Mouse (Mus musculus): ENCODE measurements at regions not wholly inside any gene's neighbourhood (a gene's known extent, or its start where the extent isn't known, plus 50 kb on each side); places are given as distances from the start of the nearest gene placed in this dataset.

DNA sequence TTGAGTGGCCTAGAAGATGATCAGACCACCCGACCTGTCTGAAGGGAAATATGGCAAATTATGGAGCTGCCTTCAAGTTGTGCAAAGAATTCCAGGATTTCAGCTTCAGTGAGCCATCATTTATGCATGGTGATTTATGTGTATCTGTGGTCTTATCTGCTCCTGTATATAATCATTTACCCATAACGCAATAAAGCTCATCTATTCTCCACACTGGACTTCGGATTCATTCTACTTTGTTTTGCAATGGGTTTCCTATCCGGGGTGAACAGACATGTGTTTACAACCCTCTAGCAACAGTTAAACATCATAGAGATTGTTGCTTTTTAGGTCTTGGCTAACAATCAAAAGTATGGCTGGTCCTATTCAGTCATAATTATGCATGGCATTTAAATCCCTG, 145.1 kb downstream of the Pcdh10 start:
- no peak for DNase-seq

DNA sequence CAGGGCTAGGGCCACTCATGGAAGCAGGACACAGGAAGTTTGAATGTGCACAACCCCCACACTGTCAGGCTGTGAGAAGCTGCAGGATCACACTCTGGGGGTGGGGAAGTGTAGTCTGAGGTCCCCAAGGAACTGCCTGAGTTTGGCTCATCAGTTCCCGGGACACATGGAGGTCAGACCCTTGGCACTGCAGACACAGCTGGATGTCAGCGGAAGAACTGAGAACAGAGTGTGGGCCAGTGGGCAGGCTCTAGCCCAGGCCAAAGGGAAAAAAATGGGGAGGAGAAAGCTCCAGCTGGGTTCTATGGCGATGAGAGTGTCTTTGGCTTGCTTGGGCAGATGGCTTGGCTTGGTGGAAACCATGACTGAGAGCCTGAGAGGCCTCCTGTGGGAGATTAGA, 168.9 kb downstream of the Pcdh10 start:
- no peak for DNase-seq

DNA sequence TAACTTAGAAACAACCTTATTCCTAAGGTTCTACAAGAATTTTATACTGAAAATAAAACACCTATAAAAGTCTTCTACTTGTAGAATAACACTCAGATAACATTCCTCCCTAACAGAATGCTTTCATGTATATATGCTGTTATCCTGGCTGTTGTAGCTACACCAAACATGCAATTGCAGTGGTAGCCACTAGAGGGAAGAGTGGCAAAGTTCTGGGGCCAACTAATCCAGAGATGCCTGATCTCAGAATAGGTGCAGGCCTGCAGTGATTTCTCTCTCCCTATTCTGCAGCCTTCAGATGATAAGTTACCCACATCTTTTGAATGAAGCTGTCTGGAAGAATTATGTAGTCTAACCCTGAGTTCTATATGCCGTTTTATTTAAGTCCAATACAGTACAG, 177.5 kb downstream of the Pcdh10 start:
- DNase-seq, result peak; percentile 53

DNA sequence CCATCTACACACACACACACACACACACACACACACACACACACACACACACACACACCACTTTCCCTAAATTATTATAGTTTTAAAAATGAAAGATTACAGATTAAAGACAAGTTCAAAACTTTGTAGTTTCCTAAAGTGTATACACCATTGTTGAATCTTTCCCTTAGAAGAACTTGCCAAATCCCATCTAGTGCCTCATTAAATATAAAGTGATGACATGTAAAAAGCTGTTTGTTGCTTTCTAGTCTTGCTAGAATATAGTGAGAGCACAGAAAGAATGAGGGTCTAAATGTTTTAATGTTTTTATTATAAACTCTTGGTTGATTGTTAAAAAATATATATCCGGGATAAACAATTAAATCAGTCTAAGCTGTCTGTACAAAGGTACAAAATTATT, 194.8 kb downstream of the Pcdh10 start:
- no peak for DNase-seq

DNA sequence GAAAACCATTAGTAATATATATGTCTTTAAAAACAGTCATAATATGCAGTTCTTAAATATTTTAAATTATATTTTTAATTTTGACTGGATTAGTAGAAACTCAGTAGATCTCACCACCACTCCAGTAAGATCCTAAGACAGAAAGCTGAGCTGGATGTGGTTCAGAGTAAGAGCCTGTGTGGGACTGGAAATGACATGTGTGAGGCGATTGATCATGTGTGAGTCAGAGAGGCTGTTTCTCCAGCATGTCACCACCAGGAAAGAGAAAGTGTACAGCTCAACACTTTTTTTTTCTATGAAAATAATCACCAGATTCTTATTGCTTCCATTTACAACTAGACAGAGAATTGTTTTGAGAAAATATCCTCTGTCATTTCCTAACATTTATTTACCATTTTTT, 198.8 kb downstream of the Pcdh10 start:
- DNase-seq, result no peak

DNA sequence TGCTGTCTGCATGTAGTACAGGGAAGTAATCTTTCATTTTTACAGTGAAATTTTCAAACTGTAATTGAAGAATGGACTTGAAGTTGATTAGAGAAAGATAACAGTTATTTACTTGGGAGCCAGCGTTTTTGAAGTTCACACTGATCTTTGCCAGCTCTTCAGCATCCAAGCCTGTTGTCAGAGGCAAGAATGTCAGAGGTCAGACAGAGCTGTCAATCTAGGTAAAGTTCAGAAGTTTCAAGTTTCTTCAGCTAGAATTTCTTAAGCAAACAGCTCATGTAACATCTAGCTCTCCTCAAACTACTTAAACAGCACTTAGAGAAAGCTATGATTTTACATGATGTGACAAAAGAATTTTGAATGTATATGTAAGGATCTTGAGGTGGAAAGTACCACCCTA, 215.4 kb downstream of the Pcdh10 start:
- no peak for DNase-seq

DNA sequence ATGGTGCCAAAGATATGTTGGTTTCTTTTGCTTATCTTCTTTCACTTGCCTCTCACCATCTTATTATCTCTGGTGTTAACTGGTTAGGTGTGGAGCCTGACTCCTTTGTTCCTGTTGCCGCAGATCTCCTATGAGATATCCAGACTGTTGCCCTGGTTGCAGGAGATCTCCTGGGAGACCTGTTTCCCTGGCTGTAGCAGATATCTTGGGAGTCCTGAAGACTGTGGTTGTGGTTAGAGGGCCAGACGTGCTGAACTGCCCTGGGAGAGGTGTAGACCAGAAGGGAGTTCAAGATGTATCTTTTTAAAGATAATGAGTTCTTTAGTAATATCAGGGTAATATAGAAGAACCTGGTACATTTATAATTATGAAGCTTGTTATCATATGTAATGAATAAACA, 224.1 kb downstream of the Pcdh10 start:
- DNase-seq, result no peak

DNA sequence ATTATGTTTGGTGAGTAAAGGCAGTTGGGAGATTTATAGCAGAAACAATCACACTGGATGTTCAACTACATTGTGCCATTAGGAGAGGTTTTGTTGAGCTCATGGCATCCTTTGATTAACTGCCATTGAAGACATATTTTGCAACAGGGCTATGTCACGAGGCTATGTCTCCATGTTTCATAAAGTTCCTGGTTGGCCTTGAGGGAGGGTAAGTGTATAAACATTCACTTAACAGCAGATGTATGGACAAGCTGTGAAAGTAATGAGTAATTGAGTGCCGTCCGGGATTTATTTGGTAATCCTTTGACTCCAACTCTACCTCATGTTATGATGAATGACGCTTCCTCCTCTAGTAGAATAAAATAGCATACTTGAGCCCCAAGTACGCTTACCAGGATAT, 225.0 kb downstream of the Pcdh10 start:
- DNase-seq, result no peak

DNA sequence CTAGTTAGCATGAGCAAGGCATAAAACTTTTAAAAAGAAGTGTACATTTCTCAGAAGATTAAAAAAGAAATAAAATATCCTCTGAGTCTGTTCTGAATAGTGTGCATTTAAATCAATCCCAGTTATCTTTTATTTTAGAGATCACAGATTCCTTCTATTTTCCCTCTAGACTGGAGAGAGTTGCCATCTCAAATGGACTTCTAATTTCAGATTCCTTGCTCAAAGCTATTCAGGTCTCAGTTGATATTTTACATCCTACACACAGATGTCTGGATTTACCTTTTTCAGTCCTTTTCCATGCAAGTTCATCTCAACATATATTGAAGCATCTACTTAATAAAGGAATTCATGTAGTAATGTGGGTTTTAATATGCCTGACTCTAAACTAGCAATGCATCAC, 242.5 kb downstream of the Pcdh10 start:
- no peak for DNase-seq

DNA sequence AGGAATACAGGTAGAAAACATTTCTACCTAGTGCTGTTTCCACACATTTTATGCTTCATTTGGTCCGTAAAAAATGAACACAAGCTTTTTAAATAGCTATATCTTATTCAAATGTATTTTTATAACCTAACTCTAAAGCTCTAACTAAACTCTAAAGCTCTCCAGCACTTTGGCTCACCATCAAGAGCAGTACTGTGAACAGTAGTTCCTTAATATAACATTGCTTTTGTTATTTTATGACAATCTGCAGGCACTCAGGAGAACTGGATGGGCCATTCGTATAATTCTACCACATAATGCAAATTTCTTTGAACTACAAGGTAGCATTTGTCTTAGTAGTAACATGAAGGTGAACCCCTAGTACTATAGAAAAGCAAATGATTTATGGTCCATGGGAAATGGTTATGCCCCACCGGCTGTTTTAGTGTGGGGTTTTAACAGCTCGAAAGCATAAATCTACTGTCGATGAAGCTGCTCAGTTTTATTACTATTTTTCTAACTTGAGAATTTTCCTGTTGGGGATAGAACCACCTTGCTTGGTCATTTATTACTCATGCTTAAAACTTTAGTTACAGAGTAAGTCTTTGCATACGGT, 267.8 kb downstream of the Pcdh10 start:
- no peak for DNase-seq

DNA sequence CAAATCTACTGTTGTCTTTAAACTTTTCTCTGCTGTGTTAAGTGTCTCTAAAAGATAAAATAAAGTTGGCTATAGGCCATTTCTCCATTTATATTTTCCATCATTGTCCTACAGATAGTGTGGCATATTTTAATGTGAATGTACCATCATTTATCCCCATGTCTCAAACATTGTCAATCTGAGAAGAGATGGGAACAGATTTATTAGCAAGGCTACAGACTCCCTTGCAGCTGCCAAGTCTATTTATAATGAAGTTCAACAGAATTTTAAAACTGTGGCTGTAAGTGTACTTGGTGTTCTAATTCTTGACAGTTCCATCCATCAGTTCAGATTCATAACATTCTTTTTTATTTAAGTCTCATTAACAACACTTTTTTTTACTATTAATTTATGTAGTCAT, 271.2 kb downstream of the Pcdh10 start:
- DNase-seq, result peak; percentile 35

DNA sequence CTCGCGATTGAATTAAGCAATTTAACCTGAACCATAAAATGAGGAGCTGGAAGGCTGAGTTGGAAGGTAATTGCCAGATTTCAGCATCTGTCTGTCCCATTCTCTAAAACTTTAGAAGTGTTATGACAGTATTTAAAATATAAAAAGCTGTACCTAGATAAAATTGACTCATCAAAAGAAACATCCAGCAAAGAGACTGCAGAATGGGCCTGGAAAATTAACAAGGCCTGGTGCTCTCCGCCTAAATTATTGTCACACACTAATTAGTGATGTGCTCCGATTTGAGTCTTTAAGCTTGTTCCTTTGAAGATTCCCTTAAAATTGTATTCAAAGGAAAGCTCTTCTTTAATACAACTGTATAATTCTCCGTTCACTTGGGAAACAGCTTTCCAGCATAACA, 278.8 kb downstream of the Pcdh10 start:
- DNase-seq, result no peak

DNA sequence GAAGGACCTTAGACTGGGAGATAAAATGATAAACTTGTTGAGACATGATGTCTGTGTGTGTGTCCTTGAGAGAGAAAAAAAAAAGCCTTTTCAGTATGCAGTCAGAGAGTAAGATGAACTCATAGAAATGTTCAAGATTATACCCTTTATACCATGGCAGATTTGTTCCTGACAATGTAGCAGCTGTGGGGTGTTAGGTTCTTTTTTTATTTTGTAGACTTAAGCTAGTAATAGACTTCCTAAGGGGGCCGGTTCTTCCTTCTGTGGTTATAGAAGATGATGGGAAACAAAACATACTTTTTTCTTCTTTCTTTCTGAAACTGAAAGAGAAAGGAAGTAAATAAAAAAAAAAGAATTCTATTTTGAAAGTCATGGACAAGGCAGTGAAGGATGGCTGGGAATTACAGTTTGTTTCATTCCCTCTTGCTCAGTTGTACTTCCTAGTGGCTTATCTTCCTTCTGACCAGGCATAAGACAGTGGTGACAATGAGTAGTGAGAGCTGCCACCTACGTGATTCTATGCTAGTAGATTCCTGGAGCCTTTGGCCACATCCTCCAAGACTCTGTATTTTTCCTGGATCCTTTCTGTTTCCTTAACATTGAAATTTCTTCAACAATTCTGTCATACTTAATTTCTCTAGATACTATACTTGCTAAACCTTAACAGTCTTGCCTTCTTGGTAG, 280.0 kb downstream of the Pcdh10 start:
- no peak for DNase-seq

DNA sequence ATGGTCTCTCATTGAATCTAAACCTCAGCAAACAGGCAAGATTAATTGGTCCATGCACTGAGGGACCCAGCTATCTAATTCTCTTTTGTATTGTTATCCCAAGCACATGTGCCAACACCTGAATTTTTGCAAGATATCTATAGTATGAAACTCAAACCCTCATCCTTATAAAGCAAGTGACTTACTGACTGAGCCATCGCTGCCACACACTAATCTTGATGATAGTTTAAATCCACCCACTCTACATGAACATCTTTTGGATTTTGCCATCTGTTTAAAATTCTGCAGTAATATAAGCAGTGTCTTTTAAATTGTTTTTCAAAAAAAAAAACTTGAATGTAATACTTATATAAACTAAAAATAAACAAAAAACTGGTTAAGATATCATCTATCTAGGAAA, 280.9 kb downstream of the Pcdh10 start:
- no peak for DNase-seq

DNA sequence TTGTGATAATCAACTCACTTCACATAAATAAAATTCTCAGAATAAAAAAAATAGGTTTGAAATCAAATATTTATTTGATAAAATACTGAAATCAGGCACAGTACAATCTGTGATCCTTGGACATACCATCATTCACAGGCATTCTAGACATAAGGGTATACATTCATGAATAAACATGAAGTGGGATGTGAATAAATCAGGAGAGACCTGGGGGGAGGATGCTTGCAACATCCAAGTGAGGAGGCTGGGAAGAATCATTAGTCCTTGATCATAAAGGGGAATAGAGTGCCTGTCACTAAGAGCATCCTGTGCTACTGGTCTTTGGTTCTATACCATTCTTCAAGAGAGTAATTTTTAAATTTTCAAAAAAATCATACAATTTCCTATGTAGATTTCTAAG, 292.2 kb downstream of the Pcdh10 start:
- no peak for DNase-seq

DNA sequence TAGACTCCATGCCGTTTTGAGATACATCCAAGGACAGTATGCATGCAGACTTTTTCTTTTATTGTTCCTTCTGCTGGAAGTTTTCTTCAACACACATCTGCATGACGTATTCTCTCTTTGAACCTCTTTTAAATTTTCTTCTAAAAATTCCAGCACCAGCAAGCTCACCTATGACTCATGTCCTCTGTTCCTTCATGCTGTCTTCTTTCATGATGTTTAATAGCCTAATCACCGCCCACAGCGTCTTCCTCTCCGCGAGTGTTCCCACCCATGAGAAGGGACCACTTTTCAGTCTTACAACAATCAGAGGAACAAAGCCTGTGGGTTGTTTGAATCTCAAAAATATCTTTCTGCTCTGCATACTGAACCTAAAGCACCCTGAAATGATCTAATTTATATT, 299.5 kb downstream of the Pcdh10 start:
- no peak for DNase-seq

DNA sequence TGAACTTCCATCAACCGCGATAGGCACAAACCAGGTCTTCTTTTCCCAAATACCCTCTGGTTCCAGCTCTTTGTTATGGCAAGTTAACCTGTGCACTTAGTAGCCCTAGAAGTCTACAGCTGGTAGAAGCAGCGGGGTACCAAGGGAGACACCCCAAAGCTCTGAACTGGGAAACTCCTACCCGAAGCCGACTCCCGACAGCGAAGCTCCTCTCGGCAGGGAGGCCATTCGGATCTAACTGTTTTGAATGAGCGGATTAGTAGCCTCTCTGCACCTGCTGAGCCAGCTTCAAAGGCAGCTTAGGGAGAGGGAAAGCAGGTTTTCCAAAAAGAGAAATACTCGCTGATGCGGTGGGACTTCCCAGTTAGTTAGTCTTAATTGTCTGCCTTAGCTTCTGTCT, 303.2 kb downstream of the Pcdh10 start:
- DNase-seq, result no peak

DNA sequence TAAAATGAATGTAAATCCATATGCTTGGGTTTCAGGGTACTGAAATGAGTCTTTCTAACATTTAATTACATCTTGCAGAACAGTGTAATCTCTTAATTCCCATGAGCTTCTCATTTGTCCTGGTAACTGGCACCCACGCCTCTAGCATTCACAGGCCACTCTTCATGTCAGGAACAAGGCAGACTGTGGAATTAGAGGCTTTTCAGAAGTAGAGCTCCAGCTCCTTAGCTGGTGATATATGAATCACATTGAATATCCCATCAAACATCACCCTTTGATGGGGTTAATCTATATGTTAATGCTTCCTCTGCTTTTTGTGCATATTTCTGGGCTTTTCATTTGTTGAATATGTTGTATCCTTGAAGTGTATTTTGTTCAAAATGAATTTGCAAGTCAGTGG, 329.7 kb downstream of the Pcdh10 start:
- no peak for DNase-seq
